Mouse (Mus musculus) liver, embryonic 16.5 days (tissue): ENCODE results near the gene Rhox3g. TPM values are rescaled to one million over a fixed set of nuclear protein-coding genes. Genes with fewer than 3 reads are reported as not detected.
"Not testable (repeated sequence)": the region's sequence is repeated elsewhere in the genome, so short reads cannot be mapped to it uniquely, and the experiment has no call there.

Experiments used
- ATAC-seq: fragments of 200-750 bp; cut with Nextera tagmentation; 2 replicates; pipeline ENCODE4 v1.8.0; 2017; ENCODE audit warnings: low read depth, mild to moderate bottlenecking, moderate number of reproducible peaks, moderate library complexity
- H3K27ac ChIP-seq: fragments of 300-500 bp; sonication (generic); 2 replicates; pipeline ENCODE4 v1.5.1; 2014; ENCODE audit warnings: mild to moderate bottlenecking, low read length
- H3K27me3 ChIP-seq: fragments of 300-500 bp; sonication (generic); 2 replicates; pipeline ENCODE4 v1.6.1; 2014; ENCODE audit warnings: low read depth, low read length, mixed read lengths; ENCODE audit not compliant: control insufficient read depth, insufficient read depth
- H3K36me3 ChIP-seq: fragments of 300-500 bp; sonication (generic); 2 replicates; pipeline ENCODE4 v1.6.1; 2014; ENCODE audit warnings: mild to moderate bottlenecking; ENCODE audit not compliant: control insufficient read depth, insufficient read depth
- H3K4me1 ChIP-seq: fragments of 300-500 bp; sonication (generic); 2 replicates; pipeline ENCODE4 v1.6.1; 2014; ENCODE audit warnings: low read depth, low read length, mixed read lengths; ENCODE audit not compliant: control insufficient read depth
- H3K4me2 ChIP-seq: fragments of 300-500 bp; sonication (generic); 2 replicates; pipeline ENCODE4 v1.6.1; 2014; ENCODE audit warnings: low read depth, low read length, mixed read lengths
- H3K4me3 ChIP-seq: fragments of 300-500 bp; sonication (generic); 2 replicates; pipeline ENCODE4 v1.5.1; 2014; ENCODE audit warnings: low read depth, mild to moderate bottlenecking, low read length
- H3K9ac ChIP-seq: fragments of 300-500 bp; sonication (generic); 2 replicates; pipeline ENCODE4 v1.6.1; 2014; ENCODE audit warnings: low read depth, low read length
- H3K9me3 ChIP-seq: fragments of 300-500 bp; sonication (generic); replicated peaks from 2 replicates; pipeline ENCODE4 v1.6.1; 2016; ENCODE audit warnings: low read length; ENCODE audit not compliant: control insufficient read depth
- WGBS: fragments of 180-500 bp; shearing (Covaris S2); extraction: QIAGEN DNeasy Blood & Tissue Kit; methylation state at CpG from one replicate; pipeline ENCODE4 v1.1.7; 2014; ENCODE audit not compliant: insufficient replicate concordance; 5-methylcytosine and 5-hydroxymethylcytosine counted together
- polyA plus RNA-seq: library from polyadenylated mRNA; unstranded; fragments of >200 nt; fragmentation: Nextera tagmentation; extraction: Ambion mirVana; gene quantifications from 2 replicates; pipeline ENCODE4 v1.2.1, GENCODE M21; 2015

The Rhox3g gene
- polyA plus RNA-seq: not detected in 2 replicates

GRCm38 (mm10) chrX:37628512-37628911 lies at the start of gene Rhox3g:
TSS of gene Rhox3g (minus strand) at chrX:37628612.
- not testable (repeated sequence) for ATAC-seq

GRCm38 (mm10) chrX:37673177-37673576 lies 44.8 kb upstream of the Rhox3g start, which contains the start of gene Rhox2h:
TSS of gene Rhox2h (minus strand) at chrX:37673277.
- WGBS: 61% methylated on average over 8 of the region's 8 CpGs
- H3K27ac ChIP-seq, H3K36me3 ChIP-seq, H3K27me3 ChIP-seq, H3K4me1 ChIP-seq, H3K9ac ChIP-seq, ATAC-seq, H3K4me3 ChIP-seq, H3K9me3 ChIP-seq, H3K4me2 ChIP-seq: not testable (repeated sequence)

More at GRCm38 (mm10) chrX:37628512-37628911, at the start of gene Rhox3g:
- H3K27ac ChIP-seq, H3K4me1 ChIP-seq, H3K9ac ChIP-seq, H3K36me3 ChIP-seq, H3K4me3 ChIP-seq, H3K9me3 ChIP-seq, H3K4me2 ChIP-seq, H3K27me3 ChIP-seq: not testable (repeated sequence)
- 72% methylated on average over 2 of the region's 2 CpGs for WGBS

GRCm38 (mm10) chrX:37668664-37669063 lies 40.3 kb upstream of the Rhox3g start, which contains the start of gene Rhox3h:
TSS of gene Rhox3h (minus strand) at chrX:37668764.
- H3K4me3 ChIP-seq, H3K4me1 ChIP-seq, H3K27me3 ChIP-seq, H3K27ac ChIP-seq, H3K36me3 ChIP-seq, H3K9me3 ChIP-seq, ATAC-seq, H3K4me2 ChIP-seq, H3K9ac ChIP-seq: not testable (repeated sequence)
- WGBS: 43% methylated on average over 1 of the region's 3 CpGs

GRCm38 (mm10) chrX:37651227-37651626 lies 22.8 kb upstream of the Rhox3g start, which contains the start of gene Rhox4g:
TSS of gene Rhox4g (minus strand) at chrX:37651327.
- ATAC-seq, H3K4me2 ChIP-seq, H3K9ac ChIP-seq, H3K4me3 ChIP-seq, H3K27ac ChIP-seq, H3K27me3 ChIP-seq, H3K9me3 ChIP-seq, H3K36me3 ChIP-seq, H3K4me1 ChIP-seq: not testable (repeated sequence)
- 80% methylated on average over 16 of the region's 20 CpGs for WGBS

GRCm38 (mm10) chrX:37643370-37643769 lies 15.0 kb upstream of the Rhox3g start, which contains the start of gene Rhox2g:
TSS of gene Rhox2g (minus strand) at chrX:37643470.
- not testable (repeated sequence) for H3K4me3 ChIP-seq, H3K36me3 ChIP-seq, H3K27me3 ChIP-seq, H3K9me3 ChIP-seq, H3K9ac ChIP-seq, H3K4me2 ChIP-seq, H3K27ac ChIP-seq, ATAC-seq, H3K4me1 ChIP-seq
- WGBS: 60% methylated on average over 6 of the region's 6 CpGs

GRCm38 (mm10) chrX:37607604-37608003 lies 20.8 kb downstream of the Rhox3g start, which contains the start of gene Rhox4f:
TSS of gene Rhox4f (minus strand) at chrX:37607704.
- H3K27me3 ChIP-seq, ATAC-seq, H3K4me1 ChIP-seq, H3K4me2 ChIP-seq, H3K27ac ChIP-seq, H3K9me3 ChIP-seq, H3K4me3 ChIP-seq, H3K36me3 ChIP-seq, H3K9ac ChIP-seq: not testable (repeated sequence)
- WGBS: 81% methylated on average over 15 of the region's 19 CpGs

GRCm38 (mm10) chrX:37580692-37581091 lies 47.7 kb downstream of the Rhox3g start, which contains the start of gene Rhox3f:
TSS of gene Rhox3f (plus strand) at chrX:37580992.
- H3K9ac ChIP-seq, H3K4me3 ChIP-seq, H3K36me3 ChIP-seq, H3K27ac ChIP-seq, H3K27me3 ChIP-seq, H3K9me3 ChIP-seq, H3K4me2 ChIP-seq, H3K4me1 ChIP-seq, ATAC-seq: not testable (repeated sequence)

Other genes starting within 250 kb of the Rhox3g start
- not detected in 2 replicates for gene Rhox3a2, start 248.6 kb downstream of the Rhox3g start, polyA plus RNA-seq
- not detected in 2 replicates for gene Rhox4a2, start 237.8 kb downstream of the Rhox3g start, polyA plus RNA-seq
- gene Rhox2b, start 216.5 kb downstream of the Rhox3g start, polyA plus RNA-seq: not detected in 2 replicates
- gene Rhox4b, start 196.1 kb downstream of the Rhox3g start, polyA plus RNA-seq: not detected in 2 replicates
- gene Rhox2c, start 174.9 kb downstream of the Rhox3g start, polyA plus RNA-seq: not detected in 2 replicates
- gene Rhox3c, start 170.0 kb downstream of the Rhox3g start, polyA plus RNA-seq: not detected in 2 replicates
- not detected in 2 replicates for gene Rhox4c, start 148.3 kb downstream of the Rhox3g start, polyA plus RNA-seq
- gene Rhox2d, start 135.2 kb downstream of the Rhox3g start, polyA plus RNA-seq: not detected in 2 replicates
- gene Rhox4d, start 114.3 kb downstream of the Rhox3g start, polyA plus RNA-seq: not detected in 2 replicates
- not detected in 2 replicates for gene Rhox2e, start 98.2 kb downstream of the Rhox3g start, polyA plus RNA-seq
- gene Rhox3e, start 86.6 kb downstream of the Rhox3g start, polyA plus RNA-seq: not detected in 2 replicates
- not detected in 2 replicates for gene Rhox4e, start 71.2 kb downstream of the Rhox3g start, polyA plus RNA-seq
- not detected in 2 replicates for gene Rhox2f, start 57.2 kb downstream of the Rhox3g start, polyA plus RNA-seq
- not detected in 2 replicates for gene Rhox3f, start 47.6 kb downstream of the Rhox3g start, polyA plus RNA-seq
- not detected in 2 replicates for gene Rhox4f, start 20.9 kb downstream of the Rhox3g start, polyA plus RNA-seq
- not detected in 2 replicates for gene Rhox2g, start 14.9 kb upstream of the Rhox3g start, polyA plus RNA-seq
- gene Rhox4g, start 22.7 kb upstream of the Rhox3g start, polyA plus RNA-seq: not detected in 2 replicates
- not detected in 2 replicates for gene Rhox3h, start 40.2 kb upstream of the Rhox3g start, polyA plus RNA-seq
- not detected in 2 replicates for gene Rhox2h, start 44.7 kb upstream of the Rhox3g start, polyA plus RNA-seq
- gene Rhox5, start 176.2 kb upstream of the Rhox3g start, polyA plus RNA-seq: 0.70 and 1.6 TPM in 2 replicates
- gene Rhox6, start 198.3 kb upstream of the Rhox3g start, polyA plus RNA-seq: not detected in 2 replicates
- not detected in 2 replicates for gene Rhox7a, start 203.1 kb upstream of the Rhox3g start, polyA plus RNA-seq